Mouse (Mus musculus) common myeloid progenitor, adult 5-6 weeks (primary cell): Measurements from ENCODE around the gene Btbd35f8. TPM values are rescaled to one million over a fixed set of nuclear protein-coding genes. Genes with fewer than 3 reads are reported as not detected.
"Not testable (repeated sequence)": the region's sequence is repeated elsewhere in the genome, so short reads cannot be mapped to it uniquely, and the experiment has no call there.

ENCODE experiments used
- ATAC-seq: replicated peaks from 2 replicates; pipeline ENCODE4 v1.8.0; 2016; ENCODE audit warnings: low read depth, mild to moderate bottlenecking, moderate TSS enrichment, inconsistent platforms; ENCODE audit not compliant: poor library complexity, severe bottlenecking
- total RNA-seq: library from RNA; stranded (forward); fragments of 200-1000, 187-1606 nt; gene quantifications from 2 replicates; pipeline ENCODE4 v1.2.3, GENCODE M21; 2017

Btbd35f8 gene
- not detected in 2 replicates for total RNA-seq

GRCm38 (mm10) chrX:34450224-34450623 is at the start of gene Btbd35f8:
Gene Btbd35f8, plus strand, starts transcription at chrX:34450524.
- not testable (repeated sequence) for ATAC-seq

Other genes with a start within 250 kb of the Btbd35f8 start
- not detected in 2 replicates for gene Spin2g, start 211.8 kb upstream of the Btbd35f8 start, total RNA-seq